Mouse (Mus musculus): ENCODE measurements around the gene Disc1.

DNA sequence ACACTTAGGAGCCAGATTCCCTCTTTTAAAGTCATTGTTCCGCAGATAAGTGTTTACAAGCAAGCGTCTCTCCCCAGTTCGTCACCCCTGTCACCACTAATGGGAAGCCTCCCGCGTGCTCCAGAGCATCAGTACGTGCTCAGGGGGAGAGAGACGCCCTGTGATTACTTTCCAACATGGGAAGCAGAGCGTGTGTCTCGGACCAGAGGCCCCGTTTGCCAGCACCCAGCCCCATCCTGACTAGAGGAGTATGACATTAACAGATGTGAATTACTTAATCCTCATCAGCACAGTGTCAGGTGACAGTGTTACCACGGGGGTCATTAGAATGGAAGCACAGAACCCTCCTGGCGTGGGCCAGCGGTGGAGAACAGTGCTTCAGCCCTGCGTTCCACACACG lies 15.3 kb upstream of the Disc1 start:
- TF ChIP-seq CTCF (IDR thresholded peaks at IDR 0.05; ENCODE audit: borderline replicate concordance, extremely low read depth, insufficient read depth, insufficient read length) (no peak), POLR2A (IDR thresholded peaks at IDR 0.05; ENCODE audit: borderline replicate concordance, extremely low read depth, insufficient read depth, insufficient read length, poor library complexity, severe bottlenecking) (no peak)
